Mouse (Mus musculus) midbrain, embryonic 13.5 days (tissue): ENCODE measurements at regions not wholly inside any gene's neighbourhood (a gene's known extent, or its start where the extent isn't known, plus 50 kb on each side); places are given as distances from the start of the nearest gene placed in this dataset.

ENCODE experiments used
- ATAC-seq: fragments of 200-750 bp; cut with Nextera tagmentation; 2 replicates; pipeline ENCODE4 v1.8.0; 2017; ENCODE audit warnings: mild to moderate bottlenecking, moderate TSS enrichment, moderate library complexity
- H3K27ac ChIP-seq: fragments of 300-500 bp; sonication (generic); 2 replicates; pipeline ENCODE4 v1.5.1; 2015; ENCODE audit warnings: inconsistent platforms, mild to moderate bottlenecking, moderate library complexity
- H3K27me3 ChIP-seq: fragments of 300-500 bp; sonication (generic); 2 replicates; pipeline ENCODE4 v1.6.1; 2015; ENCODE audit warnings: mild to moderate bottlenecking, inconsistent platforms
- H3K36me3 ChIP-seq: fragments of 300-500 bp; sonication (generic); 2 replicates; pipeline ENCODE4 v1.6.1; 2015; ENCODE audit warnings: mild to moderate bottlenecking, inconsistent platforms
- H3K4me1 ChIP-seq: fragments of 300-500 bp; sonication (generic); replicated peaks from 2 replicates; pipeline ENCODE4 v1.6.1; 2015; ENCODE audit warnings: inconsistent platforms
- H3K4me2 ChIP-seq: fragments of 300-500 bp; sonication (generic); replicated peaks from 2 replicates; pipeline ENCODE4 v1.6.1; 2015; ENCODE audit warnings: moderate library complexity, mild to moderate bottlenecking, inconsistent platforms
- H3K4me3 ChIP-seq: fragments of 300-500 bp; sonication (generic); replicated peaks from 2 replicates; pipeline ENCODE4 v1.5.1; 2015; ENCODE audit warnings: mild to moderate bottlenecking, inconsistent platforms
- H3K9ac ChIP-seq: fragments of 300-500 bp; sonication (generic); replicated peaks from 2 replicates; pipeline ENCODE4 v1.6.1; 2015; ENCODE audit warnings: mild to moderate bottlenecking, inconsistent platforms
- H3K9me3 ChIP-seq: fragments of 300-500 bp; sonication (generic); 2 replicates; pipeline ENCODE4 v1.6.1; 2016; ENCODE audit warnings: mild to moderate bottlenecking, inconsistent platforms
- WGBS: fragments of 180-500 bp; shearing (Covaris S2); methylation state at CpG from one replicate; pipeline ENCODE4 v1.1.7; 2015; 5-methylcytosine and 5-hydroxymethylcytosine counted together

- WGBS: 90% methylated on average over 1 of the region's 1 CpGs
- H3K9ac ChIP-seq: no peak overlapping the region
- no peak for ATAC-seq
- no peak overlapping the region for H3K4me2 ChIP-seq
- peaks cover 5% of the 10 kb centered on the region; the same call in 1 of the 2 replicates for H3K27me3 ChIP-seq
- no peaks in the 10 kb centered on the region for H3K9me3 ChIP-seq
- H3K36me3 ChIP-seq: no peaks in the 10 kb centered on the region
- no peak overlapping the region for H3K4me3 ChIP-seq
- H3K27ac ChIP-seq: no peak overlapping the region
- H3K4me1 ChIP-seq: no peaks in the 10 kb centered on the region
Measured at GRCm38 (mm10) chr17:83010845-83011244, 204.2 kb upstream of the Pkdcc start.

DNA sequence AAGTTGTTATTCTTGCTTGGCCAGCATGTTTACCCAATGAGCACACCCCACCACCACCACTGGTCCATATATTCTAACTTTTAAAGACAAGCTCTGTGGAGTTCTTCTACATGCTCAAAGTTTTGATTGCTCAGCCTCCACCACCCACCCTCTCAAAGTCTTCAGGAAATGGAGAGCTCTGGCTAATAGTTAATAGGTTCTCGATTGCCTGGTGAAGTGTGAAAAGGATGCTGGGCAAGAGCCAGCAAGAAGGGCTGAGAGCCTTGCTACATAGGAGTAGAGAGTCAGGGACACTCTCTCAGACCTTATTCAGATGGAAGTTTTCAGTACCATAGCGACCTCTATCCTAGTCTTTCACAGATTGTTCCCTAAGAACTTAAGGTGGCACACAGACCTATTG lies 199.4 kb upstream of the Pkdcc start:
- ATAC-seq: no peak
- H3K27me3 ChIP-seq: no peaks in the 10 kb centered on the region
- H3K4me1 ChIP-seq: no peaks in the 10 kb centered on the region

GRCm38 (mm10) chr17:83016936-83017335 lies 198.2 kb upstream of the Pkdcc start:
- ATAC-seq: no peak
- H3K9ac ChIP-seq: no peak overlapping the region
- no peaks in the 10 kb centered on the region for H3K4me1 ChIP-seq
- no peaks in the 10 kb centered on the region for H3K27me3 ChIP-seq
- H3K27ac ChIP-seq: no peak overlapping the region
- no peaks in the 10 kb centered on the region for H3K36me3 ChIP-seq
- no peaks in the 10 kb centered on the region for H3K9me3 ChIP-seq
- no peak overlapping the region for H3K4me2 ChIP-seq
- H3K4me3 ChIP-seq: no peak overlapping the region
- WGBS: 98% methylated on average over 5 of the region's 5 CpGs

More for the DNA sequence above, 199.4 kb upstream of the Pkdcc start:
- Histone ChIP-seq H3K4me2 (no peak overlapping the region), H3K9me3 (no peaks in the 10 kb centered on the region), H3K36me3 (no peaks in the 10 kb centered on the region), H3K4me3 (no peak overlapping the region), H3K9ac (no peak overlapping the region), H3K27ac (no peak overlapping the region)
- WGBS: 67% methylated on average over 2 of the region's 2 CpGs

GRCm38 (mm10) chr17:83019267-83019666 lies 195.8 kb upstream of the Pkdcc start:
- no peaks in the 10 kb centered on the region for H3K4me1 ChIP-seq
- no peaks in the 10 kb centered on the region for H3K36me3 ChIP-seq
- no peaks in the 10 kb centered on the region for H3K27me3 ChIP-seq
- 74% methylated on average over 5 of the region's 5 CpGs for WGBS
- no peak overlapping the region for H3K4me2 ChIP-seq
- no peak for ATAC-seq
- H3K27ac ChIP-seq: no peak overlapping the region
- H3K9me3 ChIP-seq: no peaks in the 10 kb centered on the region
- no peak overlapping the region for H3K9ac ChIP-seq
- H3K4me3 ChIP-seq: no peak overlapping the region

GRCm38 (mm10) chr17:83020576-83020975 lies 194.5 kb upstream of the Pkdcc start:
- ATAC-seq: no peak
- H3K36me3 ChIP-seq: no peaks in the 10 kb centered on the region
- no peaks in the 10 kb centered on the region for H3K4me1 ChIP-seq
- H3K27ac ChIP-seq: no peak overlapping the region
- no peak overlapping the region for H3K9ac ChIP-seq
- no peaks in the 10 kb centered on the region for H3K9me3 ChIP-seq
- no peak overlapping the region for H3K4me2 ChIP-seq
- H3K27me3 ChIP-seq: no peaks in the 10 kb centered on the region
- H3K4me3 ChIP-seq: no peak overlapping the region
- WGBS: 78% methylated on average over 10 of the region's 10 CpGs

- Histone ChIP-seq H3K9me3 (0 out of 2 replicates have a peak, but pooled peaks cover 7% of the 10 kb centered on the region), H3K27ac (no peak overlapping the region), H3K27me3 (no peaks in the 10 kb centered on the region), H3K4me2 (no peak overlapping the region), H3K9ac (no peak overlapping the region), H3K4me1 (no peaks in the 10 kb centered on the region), H3K4me3 (no peak overlapping the region), H3K36me3 (no peaks in the 10 kb centered on the region)
- ATAC-seq: peak; percentile 84
- WGBS: 14% methylated on average over 5 of the region's 5 CpGs
Measured at GRCm38 (mm10) chr17:83025340-83025816, 189.7 kb upstream of the Pkdcc start.

GRCm38 (mm10) chr17:83034914-83035573 lies 180.0 kb upstream of the Pkdcc start:
- Histone ChIP-seq H3K36me3 (no peaks in the 10 kb centered on the region), H3K27me3 (no peaks in the 10 kb centered on the region), H3K27ac (no peak overlapping the region), H3K4me1 (0 out of 2 replicates have a peak, but pooled peaks cover 3% of the 10 kb centered on the region), H3K4me3 (no peak overlapping the region), H3K4me2 (no peak overlapping the region), H3K9ac (no peak overlapping the region), H3K9me3 (no peaks in the 10 kb centered on the region)
- WGBS: 73% methylated on average over 6 of the region's 6 CpGs
- no peak for ATAC-seq

- 85% methylated on average over 5 of the region's 5 CpGs for WGBS
- H3K9ac ChIP-seq: no peak overlapping the region
Measured at GRCm38 (mm10) chr17:83035574-83035918, 179.5 kb upstream of the Pkdcc start.

DNA sequence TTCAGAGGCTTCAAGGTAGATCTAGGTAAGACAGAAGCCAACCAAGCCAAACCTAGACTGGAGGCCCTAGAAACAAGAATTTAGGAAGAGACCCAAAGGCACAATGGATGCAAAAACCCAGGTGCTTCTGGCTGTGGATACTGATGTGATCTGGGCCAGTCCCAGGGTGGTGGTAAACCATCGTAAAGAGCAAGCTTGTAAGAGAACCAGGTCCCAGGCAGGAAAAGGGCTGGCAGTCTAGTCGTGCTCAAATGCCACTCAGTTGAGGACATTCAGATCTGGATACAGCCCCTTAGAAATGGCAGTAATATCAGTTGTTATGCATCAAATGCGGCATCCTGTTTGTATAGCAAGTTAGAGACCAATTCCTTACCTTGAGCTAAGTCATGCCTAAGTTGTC lies 175.5 kb upstream of the Pkdcc start:
- H3K36me3 ChIP-seq: no peaks in the 10 kb centered on the region
- H3K4me2 ChIP-seq: no peak overlapping the region
- ATAC-seq: no peak
- H3K4me3 ChIP-seq: no peak overlapping the region
- H3K27ac ChIP-seq: no peak overlapping the region
- 0 out of 2 replicates have a peak, but pooled peaks cover 6% of the 10 kb centered on the region for H3K27me3 ChIP-seq
- H3K9ac ChIP-seq: no peak overlapping the region
- H3K4me1 ChIP-seq: 0 out of 2 replicates have a peak, but pooled peaks cover 3% of the 10 kb centered on the region
- no peaks in the 10 kb centered on the region for H3K9me3 ChIP-seq
- 95% methylated on average over 3 of the region's 3 CpGs for WGBS

More at GRCm38 (mm10) chr17:83035574-83035918, 179.5 kb upstream of the Pkdcc start:
- Histone ChIP-seq H3K4me1 (0 out of 2 replicates have a peak, but pooled peaks cover 3% of the 10 kb centered on the region), H3K4me2 (no peak overlapping the region), H3K9me3 (no peaks in the 10 kb centered on the region), H3K27me3 (no peaks in the 10 kb centered on the region), H3K36me3 (no peaks in the 10 kb centered on the region), H3K27ac (no peak overlapping the region), H3K4me3 (no peak overlapping the region)
- ATAC-seq: no peak

GRCm38 (mm10) chr17:83044515-83044914 lies 170.6 kb upstream of the Pkdcc start:
- no peak overlapping the region for H3K9ac ChIP-seq
- no peak for ATAC-seq
- H3K4me2 ChIP-seq: no peak overlapping the region
- no peaks in the 10 kb centered on the region for H3K9me3 ChIP-seq
- H3K36me3 ChIP-seq: no peaks in the 10 kb centered on the region
- no peak overlapping the region for H3K27ac ChIP-seq
- H3K4me3 ChIP-seq: no peak overlapping the region
- 73% methylated on average over 6 of the region's 6 CpGs for WGBS
- H3K4me1 ChIP-seq: no peaks in the 10 kb centered on the region
- peaks cover 24% of the 10 kb centered on the region for H3K27me3 ChIP-seq

- Histone ChIP-seq H3K27ac (no peak overlapping the region), H3K27me3 (peaks cover 23% of the 10 kb centered on the region), H3K36me3 (no peaks in the 10 kb centered on the region), H3K9me3 (no peaks in the 10 kb centered on the region), H3K4me3 (no peak overlapping the region), H3K4me1 (no peaks in the 10 kb centered on the region), H3K9ac (no peak overlapping the region), H3K4me2 (no peak overlapping the region)
- WGBS: 90% methylated on average over 13 of the region's 13 CpGs
- ATAC-seq: no peak
Measured at GRCm38 (mm10) chr17:83049972-83050535, 165.0 kb upstream of the Pkdcc start.

DNA sequence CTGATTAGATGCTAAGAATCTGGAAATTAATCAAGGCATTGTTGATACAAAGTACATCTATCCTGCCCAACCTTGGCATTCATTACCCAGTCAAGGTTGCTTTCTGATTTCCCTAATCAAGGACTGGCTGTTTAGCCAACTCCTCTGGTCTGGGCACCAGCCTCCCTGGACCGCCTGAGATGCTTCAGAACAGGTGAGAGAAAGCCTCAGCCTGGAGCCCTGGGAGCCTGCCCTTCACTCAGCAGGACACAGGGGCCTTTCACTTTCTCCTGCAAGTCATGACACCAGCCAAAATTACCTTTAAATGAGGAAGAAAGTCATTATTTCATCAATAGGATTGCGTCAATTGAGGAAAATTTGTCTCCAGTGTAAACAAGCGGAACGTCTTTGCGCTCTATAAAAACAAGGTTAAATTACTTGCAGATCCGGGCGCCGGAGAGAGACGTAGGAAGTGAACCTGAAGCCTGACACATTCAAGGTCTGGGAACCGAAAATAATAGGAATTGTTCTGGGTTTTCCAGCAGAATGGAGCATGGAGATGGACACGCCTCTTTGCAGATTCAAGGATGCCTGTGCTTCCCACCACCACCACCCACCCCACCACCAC lies 164.4 kb upstream of the Pkdcc start:
- Histone ChIP-seq H3K9ac (no peak overlapping the region), H3K27me3 (peaks cover 20% of the 10 kb centered on the region), H3K36me3 (no peaks in the 10 kb centered on the region), H3K4me2 (no peak overlapping the region), H3K4me3 (no peak overlapping the region), H3K27ac (no peak overlapping the region), H3K9me3 (no peaks in the 10 kb centered on the region), H3K4me1 (no peaks in the 10 kb centered on the region)
- ATAC-seq: no peak
- WGBS: 56% methylated on average over 11 of the region's 11 CpGs
